Mouse (Mus musculus): Measurements from ENCODE around the gene Lrrc8a.

DNA sequence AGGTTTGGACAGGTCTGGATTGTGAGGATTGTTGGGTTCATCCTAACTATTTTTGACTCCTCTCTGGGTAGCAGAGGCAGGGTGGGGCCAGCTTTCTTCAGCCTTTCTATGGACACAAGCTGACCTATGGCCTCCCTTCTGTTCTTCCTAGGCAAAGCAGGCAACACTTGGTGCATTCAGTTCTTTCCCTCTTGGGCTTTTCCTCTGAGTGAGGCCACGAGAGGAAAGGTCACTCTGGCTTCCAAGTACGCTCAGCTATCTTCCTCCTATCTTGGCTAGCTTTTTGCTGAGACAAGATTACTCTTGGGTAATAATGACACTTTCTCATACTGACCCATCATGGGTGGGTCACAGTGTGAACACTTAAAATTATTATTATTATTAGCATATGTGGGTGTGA lies 45.7 kb downstream of the Lrrc8a start:
- TF ChIP-seq CTCF (conservative IDR thresholded peaks at IDR 0.05; ENCODE audit: insufficient read depth, insufficient read length, low read depth, low read length) (no peak), POLR2A (IDR thresholded peaks at IDR 0.05; ENCODE audit: low read depth, low read length) (no peak)

Data from kidney, adult 2 months (tissue).